7 mouse cellular contexts compared by ENCODE assay signal in genomic region chr1:132315889-132316624, GRCm38 (mm10). TPM values are rescaled to one million over a fixed set of nuclear protein-coding genes. Genes with fewer than 3 reads are reported as not detected.
DNase-seq lines count a peak whose midpoint lies in the region; ATAC-seq and TF ChIP-seq lines count a peak whose summit lies in the region.

Gene Nuak2, plus strand, starts transcription at chr1:132316126.

- H3K36me3 ChIP-seq in intestine, embryonic 16.5 days (ENCODE audit: control insufficient read depth, insufficient read depth, low read length): no peaks in the 10 kb centered on the region
- H3K36me3 ChIP-seq in limb, embryonic 10.5 days: no peaks in the 10 kb centered on the region
- H3K36me3 ChIP-seq in midbrain, embryonic 12.5 days: 0 out of 2 replicates have a peak, but pooled peaks cover 7% of the 10 kb centered on the region
- H3K36me3 ChIP-seq in small intestine, adult 2 months (ENCODE audit: control insufficient read depth, insufficient read depth, low read length): peaks cover 16% of the 10 kb centered on the region

- DNase-seq in adrenal gland, postnatal 10 days: peak; percentile 91
- peak; percentile 96 for DNase-seq in embryo, embryonic 11 days
- DNase-seq in gastrocnemius, postnatal 36 days: peak; percentile 73 to 85
- DNase-seq in limb, embryonic 10.5 days (ENCODE audit: low spot score): peak; percentile 89

- peak within 1 kb of the TSS; percentile 95 for H3K4me2 ChIP-seq in intestine, embryonic 16.5 days (ENCODE audit: low read depth, low read length)
- peak within 1 kb of the TSS; percentile 63 for H3K4me2 ChIP-seq in midbrain, embryonic 12.5 days (replicated peaks)

- WGBS in intestine, embryonic 16.5 days: under 1% methylated on average over 67 of the region's 67 CpGs
- WGBS in limb, embryonic 10.5 days: under 1% methylated on average over 67 of the region's 67 CpGs
- under 1% methylated on average over 65 of the region's 67 CpGs for WGBS in midbrain, embryonic 12.5 days
- 1% methylated on average over 67 of the region's 67 CpGs for WGBS in small intestine, adult 2 months

- H3K4me1 ChIP-seq in intestine, embryonic 16.5 days (ENCODE audit: control insufficient read depth, insufficient read depth, low read length): peaks cover 35% of the 10 kb centered on the region
- peaks cover 27% of the 10 kb centered on the region for H3K4me1 ChIP-seq in limb, embryonic 10.5 days
- H3K4me1 ChIP-seq in midbrain, embryonic 12.5 days: peaks cover 44% of the 10 kb centered on the region
- H3K4me1 ChIP-seq in small intestine, adult 2 months (ENCODE audit: control insufficient read depth, insufficient read depth, insufficient read length, low read length): peaks cover 28% of the 10 kb centered on the region

- no peaks in the 10 kb centered on the region for H3K9me3 ChIP-seq in intestine, embryonic 16.5 days (ENCODE audit: control insufficient read depth, low read length)
- H3K9me3 ChIP-seq in limb, embryonic 10.5 days (replicated peaks): no peaks in the 10 kb centered on the region
- H3K9me3 ChIP-seq in midbrain, embryonic 12.5 days: no peaks in the 10 kb centered on the region

- intact Hi-C loops in gastrocnemius, postnatal 36 days (cut with DNase I): no loop called here

- TF ChIP-seq CTCF in small intestine, adult 2 months (IDR thresholded peaks at IDR 0.05; ENCODE audit: extremely low read depth, insufficient read length, insufficient replicate concordance, low read depth, low read length): no peak

- peak; percentile 91 for TF ChIP-seq POLR2A in small intestine, adult 2 months (IDR thresholded peaks at IDR 0.05; ENCODE audit: low read depth, low read length)

- peak within 1 kb of the TSS; percentile 72 for H3K9ac ChIP-seq in intestine, embryonic 16.5 days (ENCODE audit: low read depth, low read length)
- peak within 1 kb of the TSS; percentile 95 for H3K9ac ChIP-seq in midbrain, embryonic 12.5 days (replicated peaks)

- peak within 1 kb of the TSS; percentile 63 for H3K4me3 ChIP-seq in intestine, embryonic 16.5 days (ENCODE audit: low read length)
- peak within 1 kb of the TSS; percentile 62 for H3K4me3 ChIP-seq in limb, embryonic 10.5 days
- H3K4me3 ChIP-seq in midbrain, embryonic 12.5 days: peak within 1 kb of the TSS; percentile 89
- peak within 1 kb of the TSS; percentile 77 for H3K4me3 ChIP-seq in small intestine, adult 2 months (ENCODE audit: low read depth, low read length)

- ATAC-seq in intestine, embryonic 16.5 days: peak; percentile 86
- ATAC-seq in midbrain, embryonic 12.5 days (ENCODE audit: low FRiP score, low read depth): peak; percentile 84

- 0 out of 2 replicates have a peak, but pooled peaks cover 7% of the 10 kb centered on the region for H3K27me3 ChIP-seq in intestine, embryonic 16.5 days (replicated peaks; ENCODE audit: control insufficient read depth, insufficient read depth, low read length)
- H3K27me3 ChIP-seq in limb, embryonic 10.5 days (ENCODE audit: low read depth, poor library complexity, severe bottlenecking): peaks cover 69% of the 10 kb centered on the region
- H3K27me3 ChIP-seq in midbrain, embryonic 12.5 days: peaks cover 8% of the 10 kb centered on the region; the same call in 1 of the 2 replicates
- H3K27me3 ChIP-seq in small intestine, adult 2 months (ENCODE audit: control insufficient read depth, insufficient read depth, low read length): no peaks in the 10 kb centered on the region

- H3K27ac ChIP-seq in intestine, embryonic 16.5 days (ENCODE audit: low read length): 0 out of 2 replicates have a peak within 1 kb of the TSS, but pooled peaks have one; percentile 15
- H3K27ac ChIP-seq in limb, embryonic 10.5 days: peak within 1 kb of the TSS; percentile 78
- peak within 1 kb of the TSS; percentile 98 for H3K27ac ChIP-seq in midbrain, embryonic 12.5 days (replicated peaks)
- peak within 1 kb of the TSS; percentile 89 for H3K27ac ChIP-seq in small intestine, adult 2 months (ENCODE audit: insufficient read depth, low read depth, low read length)

RNA-seq across cellular contexts. Expression of gene Nuak2, which starts in this region (rescaled TPM):
- total RNA-seq in adrenal gland, postnatal 10 days (2021): 1 to 10 TPM; 3.4 to 3.9 TPM
- under 1 TPM; 0.59 to 0.99 TPM for total RNA-seq in gastrocnemius, postnatal 36 days (2021)
- 4.6 and 5.6 TPM in 2 replicates for polyA plus RNA-seq in intestine, embryonic 16.5 days (2015; fragmentation: Nextera tagmentation; extraction: Ambion mirVana)
- polyA plus RNA-seq in limb, embryonic 10.5 days (2016; fragmentation: Nextera tagmentation; extraction: Ambion mirVana): 0.84 and 0.92 TPM in 2 replicates
- polyA plus RNA-seq in midbrain, embryonic 12.5 days (2016; fragmentation: Nextera tagmentation; extraction: Ambion mirVana): 94.9 and 101 TPM in 2 replicates
- polyA plus RNA-seq in small intestine, adult 2 months (2012; rRNA removed): 24.3 and 99.9 TPM in 2 replicates

Comparison
In these comparisons a context has a peak if more than half of its experiments do, and no peak if none do; other contexts are left out.
1. Peak in every context shown above with its lines: DNase-seq, ATAC-seq, H3K4me3 ChIP-seq and H3K27ac ChIP-seq.
2. Peak in DNase-seq in gastrocnemius, postnatal 36 days; RNA of the gene not detected or under 1 TPM.
3. Peak in DNase-seq, H3K4me3 ChIP-seq and H3K27ac ChIP-seq in limb, embryonic 10.5 days; RNA of the gene not detected or under 1 TPM.
4. H3K27ac ChIP-seq: peak in every context shown above with its lines; median percentile 98 in midbrain, embryonic 12.5 days; 89 in small intestine, adult 2 months; 78 in limb, embryonic 10.5 days; 15 in intestine, embryonic 16.5 days.